Mouse (Mus musculus) kidney, postnatal 14 days (tissue): ENCODE results near the gene Mus81.
A peak's percentile ranks its signal among the peaks of the same experiment; 100 is the strongest.

Experiments used
- DNase-seq: peaks from one replicate; pipeline ENCODE4 v3.0.0; 2022; ENCODE audit warnings: mixed read lengths

The Mus81 gene

DNA sequence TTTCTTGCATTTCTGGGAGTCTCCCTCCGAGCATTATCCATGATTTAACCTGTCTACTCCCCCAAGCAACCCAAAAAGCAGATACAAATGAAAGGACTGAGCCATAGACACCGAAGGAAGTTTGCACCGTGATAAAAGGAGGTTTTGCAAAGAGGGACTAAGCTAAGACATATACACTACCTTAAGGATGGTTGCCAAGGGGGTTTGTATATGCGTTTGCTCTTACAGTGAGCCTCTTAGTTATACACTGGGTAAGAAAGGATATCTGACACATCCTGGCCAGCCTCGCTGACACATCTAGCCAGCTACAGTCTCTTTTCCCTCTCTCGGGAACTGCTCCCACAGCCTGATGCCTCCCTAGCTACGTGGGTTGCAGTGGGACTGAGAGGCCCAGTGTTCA is 54.3 kb downstream of the Mus81 start:
- DNase-seq = no peak

DNA sequence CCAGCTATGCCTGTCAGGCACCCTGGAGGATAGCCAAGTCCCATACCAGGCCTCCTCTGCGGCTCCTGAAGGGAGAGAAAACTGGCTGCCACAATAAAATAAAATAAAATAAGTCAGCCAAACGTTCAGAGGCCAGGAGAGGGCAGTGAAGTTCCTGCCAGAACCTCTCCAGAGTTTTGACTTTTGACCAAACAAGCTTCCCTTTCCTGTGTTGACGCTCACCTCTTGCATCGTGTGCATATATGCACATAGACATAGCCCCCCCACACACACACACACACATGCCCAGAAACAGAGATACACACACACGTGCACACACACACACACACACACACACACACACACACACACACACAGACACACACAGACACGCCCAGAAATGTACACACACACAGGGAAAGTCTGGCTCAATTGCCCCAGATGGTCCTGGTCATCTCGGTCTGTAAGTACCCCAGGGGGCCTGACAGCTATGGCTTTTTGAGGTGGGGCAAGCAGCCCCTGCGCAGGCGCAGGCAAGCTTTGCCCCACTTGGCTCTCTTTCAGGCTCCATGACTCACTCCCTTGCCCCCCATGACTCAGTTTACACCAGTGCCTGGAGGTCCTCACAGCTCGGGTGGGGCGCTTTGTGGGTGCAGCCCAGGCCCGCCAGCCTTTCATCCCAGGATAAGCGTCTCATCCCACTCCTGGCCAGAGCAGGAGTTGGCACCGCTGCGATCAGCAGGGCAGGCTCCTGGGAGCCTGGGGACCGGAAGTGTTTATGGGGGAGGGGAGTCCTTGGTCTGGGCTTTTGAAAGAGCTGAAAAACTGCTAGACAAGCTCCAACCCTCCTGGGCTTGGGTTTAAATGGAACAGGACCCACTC is 55.0 kb downstream of the Mus81 start:
- DNase-seq = peak; percentile 81
